8 mouse cellular contexts compared by ENCODE assay signal in genomic region chr7:25035916-25036315, GRCm38 (mm10). TPM values are rescaled to one million over a fixed set of nuclear protein-coding genes. Genes with fewer than 3 reads are reported as not detected.
DNase-seq lines count a peak whose midpoint lies in the region; ATAC-seq lines count a peak whose summit lies in the region.

No protein-coding gene starts in this region.

- ATAC-seq in frontal cortex, adult (ENCODE audit: low TSS enrichment) = no peak; the same call in 1 of the 2 replicates

- peak; percentile 42 to 94 for DNase-seq in frontal cortex, adult 2 months (ENCODE audit: extremely low spot score in 1 of 2, low spot score in 1 of 2)
- peak; percentile 70 for DNase-seq in ES-CJ7 (ENCODE audit: low read depth, low spot score)
- DNase-seq in cerebellum, adult 18-20 months = peak; percentile 85 to 90
- peak; percentile 64 for DNase-seq in forelimb bud, embryonic 11.5 days (ENCODE audit: low read depth, low spot score)
- peak; percentile 69 for DNase-seq in layer of hippocampus, adult 9-10 months (ENCODE audit: low spot score)
- peak; percentile 35 to 64 for DNase-seq in lung, postnatal 4 days
- DNase-seq in spleen, adult 18-20 months = peak; percentile 21 to 72

RNA-seq across cellular contexts. Expression of gene Atp1a3, which starts 30.2 kb away (rescaled TPM):
- 1,131 and 1,133 TPM in 2 replicates for polyA plus RNA-seq in frontal cortex, adult 2 months (2012; rRNA removed)

RNA-seq across cellular contexts. Expression of gene Grik5, which starts 36.2 kb away (rescaled TPM):
- 211 and 215 TPM in 2 replicates for polyA plus RNA-seq in frontal cortex, adult 2 months (2012; rRNA removed)

RNA-seq across cellular contexts. Expression of gene Zfp574, which starts 36.5 kb away (rescaled TPM):
- polyA plus RNA-seq in frontal cortex, adult 2 months (2012; rRNA removed) = 34.6 and 40.6 TPM in 2 replicates
